Comparison of ENCODE assay signal across 15 mouse cellular contexts in the genomic region with DNA sequence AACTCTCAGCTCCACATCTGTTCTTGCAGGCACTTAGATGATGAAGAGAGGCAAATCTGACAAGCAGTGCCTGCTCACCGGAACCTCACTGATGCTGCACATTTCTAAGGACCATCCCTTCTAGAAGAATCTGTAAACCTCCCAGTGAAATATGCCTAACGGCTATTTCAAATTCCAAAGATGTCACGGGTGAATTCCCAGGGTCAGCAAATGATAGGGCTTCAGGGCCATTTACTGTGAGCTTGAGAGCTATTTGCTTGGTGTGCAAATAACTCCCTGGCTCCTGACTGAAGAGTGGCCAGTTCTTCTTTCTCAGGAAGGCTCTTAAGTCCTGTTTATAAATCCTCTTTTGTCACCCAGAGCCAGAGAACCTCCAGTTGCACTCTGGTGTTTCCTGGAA.
DNase-seq lines count a peak whose midpoint lies in the region.
"Had no signal": no experiment of that assay in that cellular context is flagged by ENCODE, and none has a peak within 500 bp of the region (broad histone marks: within the 10 kb centered on the region; RNA-seq: fewer than 3 reads in every experiment).

No protein-coding gene starts in this region.

- H3K9me3 ChIP-seq in embryonic facial prominence, embryonic 10.5 days, result no peaks in the 10 kb centered on the region
- H3K9me3 ChIP-seq: hindbrain, embryonic 13.5 days; midbrain, embryonic 10.5 days had no signal

- WGBS in embryonic facial prominence, embryonic 10.5 days, result 34% methylated on average over 3 of the region's 3 CpGs

- no peak overlapping the region for H3K4me3 ChIP-seq in embryonic facial prominence, embryonic 10.5 days
- H3K4me3 ChIP-seq: erythroblast, embryonic 14.5 days; hindbrain, embryonic 13.5 days; midbrain, embryonic 10.5 days; myocyte had no signal

- H3K36me3 ChIP-seq in embryonic facial prominence, embryonic 10.5 days (replicated peaks), result no peaks in the 10 kb centered on the region
- H3K36me3 ChIP-seq: hindbrain, embryonic 13.5 days; midbrain, embryonic 10.5 days had no signal

- H3K27ac ChIP-seq in embryonic facial prominence, embryonic 10.5 days (replicated peaks), result peak overlapping the region; percentile 19
- H3K27ac ChIP-seq: hindbrain, embryonic 13.5 days; midbrain, embryonic 10.5 days had no signal

- no peaks in the 10 kb centered on the region for H3K27me3 ChIP-seq in embryonic facial prominence, embryonic 10.5 days (replicated peaks; ENCODE audit: low read depth, poor library complexity, severe bottlenecking)
- H3K27me3 ChIP-seq: hindbrain, embryonic 13.5 days had no signal

- DNase-seq in adrenal gland, adult 2 months, result peak; percentile 29
- DNase-seq in adrenal gland, postnatal 4 days (ENCODE audit: low spot score in 2 of 2), result no peak
- peak; percentile 14 for DNase-seq in 3T3-L1 (ENCODE audit: low read depth, low spot score)
- peak; percentile 13 for DNase-seq in embryonic facial prominence, embryonic 10.5 days (ENCODE audit: low spot score)
- peak; percentile 12 to 48 for DNase-seq in kidney, postnatal 36 days
- no peak for DNase-seq in thymus, postnatal 0 days (ENCODE audit: low spot score)
- DNase-seq in right cerebral cortex, postnatal 14 days, result no peak
- no peak for DNase-seq in cerebellum, postnatal 14 days
- DNase-seq: adrenal gland, postnatal 14 days; liver, postnatal 0 days; right cerebral cortex, postnatal 25 days had no signal

- H3K4me1 ChIP-seq in embryonic facial prominence, embryonic 10.5 days, result peaks cover 12% of the 10 kb centered on the region; the same call in 1 of the 2 replicates

Comparison
In these comparisons a context has a peak if more than half of its experiments do, and no peak if none do; other contexts are left out.
1. DNase-seq: peak in adrenal gland, adult 2 months (single experiment), 3T3-L1 (single experiment), embryonic facial prominence, embryonic 10.5 days (single experiment) and kidney, postnatal 36 days (2 of 2); none in adrenal gland, postnatal 4 days (0 of 2), thymus, postnatal 0 days (single experiment), right cerebral cortex, postnatal 14 days (single experiment) and cerebellum, postnatal 14 days (0 of 2).